Mouse (Mus musculus) midbrain, embryonic 11.5 days (tissue): Measurements from ENCODE around the gene Snx9. TPM values are rescaled to one million over a fixed set of nuclear protein-coding genes. Genes with fewer than 3 reads are reported as not detected.

Experiments used
- ATAC-seq: fragments of 200-750 bp; cut with Nextera tagmentation; 2 replicates; pipeline ENCODE4 v1.8.0; 2017; ENCODE audit warnings: moderate TSS enrichment, moderate library complexity; ENCODE audit not compliant: low FRiP score
- DNase-seq: peaks from one replicate; pipeline ENCODE4 v3.0.0; 2015; ENCODE audit warnings: low spot score; ENCODE audit errors: missing footprints
- H3K27ac ChIP-seq: fragments of 300-500 bp; sonication (generic); 2 replicates; pipeline ENCODE4 v1.5.1; 2014; ENCODE audit warnings: low read depth, low read length
- H3K27me3 ChIP-seq: fragments of 300-500 bp; sonication (generic); 2 replicates; pipeline ENCODE4 v1.6.1; 2014; ENCODE audit warnings: mild to moderate bottlenecking, low read length, moderate library complexity, mixed read lengths; ENCODE audit not compliant: control insufficient read depth, insufficient read depth
- H3K36me3 ChIP-seq: fragments of 300-500 bp; sonication (generic); 2 replicates; pipeline ENCODE4 v1.6.1; 2014; ENCODE audit warnings: mild to moderate bottlenecking, low read length, moderate library complexity, mixed read lengths; ENCODE audit not compliant: control insufficient read depth, insufficient read depth
- H3K4me1 ChIP-seq: fragments of 300-500 bp; sonication (generic); 2 replicates; pipeline ENCODE4 v1.6.1; 2014; ENCODE audit warnings: low read length; ENCODE audit not compliant: control insufficient read depth, insufficient read depth
- H3K4me2 ChIP-seq: fragments of 300-500 bp; sonication (generic); 2 replicates; pipeline ENCODE4 v1.6.1; 2014; ENCODE audit warnings: mild to moderate bottlenecking, moderate library complexity
- H3K4me3 ChIP-seq: fragments of 300-500 bp; sonication (generic); 2 replicates; pipeline ENCODE4 v1.5.1; 2014; ENCODE audit warnings: low read depth, low read length
- H3K9ac ChIP-seq: fragments of 300-500 bp; sonication (generic); 2 replicates; pipeline ENCODE4 v1.6.1; 2014; ENCODE audit warnings: low read length
- H3K9me3 ChIP-seq: fragments of 300-500 bp; sonication (generic); 2 replicates; pipeline ENCODE4 v1.6.1; 2016; ENCODE audit warnings: low read length; ENCODE audit not compliant: control insufficient read depth
- WGBS: fragments of 180-500 bp; shearing (Covaris S2); extraction: QIAGEN DNeasy Blood & Tissue Kit; methylation state at CpG from one replicate; pipeline ENCODE4 v1.1.7; 2014; 5-methylcytosine and 5-hydroxymethylcytosine counted together
- polyA plus RNA-seq: library from polyadenylated mRNA; unstranded; fragments of >200 nt; fragmentation: Nextera tagmentation; extraction: Ambion mirVana; gene quantifications from 2 replicates; pipeline ENCODE4 v1.2.1, GENCODE M21; 2014

Snx9 gene
- polyA plus RNA-seq, 1 experiment from 2014 or later, result 21.7 TPM

- no peak overlapping the region for H3K4me2 ChIP-seq
- no peak overlapping the region for H3K9ac ChIP-seq
- no peak overlapping the region for H3K27ac ChIP-seq
- no peak for DNase-seq
- H3K4me1 ChIP-seq, result peaks cover 6% of the 10 kb centered on the region; the same call in 1 of the 2 replicates
- no peak overlapping the region for H3K4me3 ChIP-seq
- H3K9me3 ChIP-seq, result no peaks in the 10 kb centered on the region
- H3K36me3 ChIP-seq, result no peaks in the 10 kb centered on the region
- no peaks in the 10 kb centered on the region for H3K27me3 ChIP-seq
- ATAC-seq, result no peak
- 73% methylated on average over 2 of the region's 2 CpGs for WGBS
These were observed 18.6 kb upstream of the Snx9 start for GRCm38 (mm10) chr17:5822541-5822940.

- 95% methylated on average over 11 of the region's 11 CpGs for WGBS
- no peak for ATAC-seq
- no peaks in the 10 kb centered on the region for H3K9me3 ChIP-seq
These were observed 18.1 kb upstream of the Snx9 start for GRCm38 (mm10) chr17:5823032-5823431.

GRCm38 (mm10) chr17:5827836-5828582 is 13.1 kb upstream of the Snx9 start:
- Histone ChIP-seq H3K4me2 (peak overlapping the region; percentile 36), H3K36me3 (no peaks in the 10 kb centered on the region), H3K27me3 (no peaks in the 10 kb centered on the region), H3K27ac (no peak overlapping the region; the same call in 1 of the 2 replicates), H3K9me3 (no peaks in the 10 kb centered on the region), H3K4me1 (peaks cover 13% of the 10 kb centered on the region), H3K9ac (peak overlapping the region; percentile 46), H3K4me3 (peak overlapping the region; percentile 20)
- DNase-seq (peak; percentile 92), ATAC-seq (peak; percentile 82)
- WGBS, result 8% methylated on average over 15 of the region's 15 CpGs

More at GRCm38 (mm10) chr17:5823032-5823431, 18.1 kb upstream of the Snx9 start:
- Histone ChIP-seq H3K27ac (no peak overlapping the region), H3K4me2 (no peak overlapping the region), H3K4me1 (peaks cover 6% of the 10 kb centered on the region; the same call in 1 of the 2 replicates), H3K4me3 (no peak overlapping the region), H3K27me3 (no peaks in the 10 kb centered on the region), H3K9ac (no peak overlapping the region), H3K36me3 (no peaks in the 10 kb centered on the region)
- DNase-seq, result no peak

- Histone ChIP-seq H3K27ac (no peak overlapping the region), H3K36me3 (no peaks in the 10 kb centered on the region), H3K4me1 (peaks cover 13% of the 10 kb centered on the region), H3K27me3 (no peaks in the 10 kb centered on the region), H3K9ac (peak overlapping the region; percentile 46; the same call in 1 of the 2 replicates), H3K4me2 (peak overlapping the region; percentile 36), H3K9me3 (no peaks in the 10 kb centered on the region), H3K4me3 (peak overlapping the region; percentile 20)
- WGBS, result 3% methylated on average over 3 of the region's 3 CpGs
- DNase-seq, result no peak
- ATAC-seq, result no peak; the same call in 1 of the 2 replicates
These were observed 12.6 kb upstream of the Snx9 start for GRCm38 (mm10) chr17:5828583-5828836.

GRCm38 (mm10) chr17:5828944-5829343 is 12.2 kb upstream of the Snx9 start:
- ATAC-seq, result no peak
- 44% methylated on average over 3 of the region's 3 CpGs for WGBS
- H3K9ac ChIP-seq, result no peak overlapping the region

GRCm38 (mm10) chr17:5829930-5830329 is 11.2 kb upstream of the Snx9 start:
- Histone ChIP-seq H3K4me2 (no peak overlapping the region), H3K36me3 (no peaks in the 10 kb centered on the region), H3K27ac (no peak overlapping the region), H3K27me3 (no peaks in the 10 kb centered on the region), H3K4me1 (peaks cover 13% of the 10 kb centered on the region), H3K4me3 (no peak overlapping the region), H3K9ac (no peak overlapping the region), H3K9me3 (no peaks in the 10 kb centered on the region)
- no peak for ATAC-seq
- WGBS, result 62% methylated on average over 3 of the region's 3 CpGs
- DNase-seq, result peak; percentile 72

More at GRCm38 (mm10) chr17:5828944-5829343, 12.2 kb upstream of the Snx9 start:
- Histone ChIP-seq H3K9me3 (no peaks in the 10 kb centered on the region), H3K4me2 (no peak overlapping the region), H3K36me3 (no peaks in the 10 kb centered on the region), H3K27ac (no peak overlapping the region), H3K4me1 (peaks cover 13% of the 10 kb centered on the region), H3K27me3 (no peaks in the 10 kb centered on the region), H3K4me3 (no peak overlapping the region)
- peak; percentile 75 for DNase-seq

GRCm38 (mm10) chr17:5830382-5830781 is 10.7 kb upstream of the Snx9 start:
- 86% methylated on average over 2 of the region's 2 CpGs for WGBS
- no peak overlapping the region for H3K4me3 ChIP-seq
- H3K36me3 ChIP-seq, result no peaks in the 10 kb centered on the region
- H3K27ac ChIP-seq, result no peak overlapping the region
- no peaks in the 10 kb centered on the region for H3K27me3 ChIP-seq
- peaks cover 13% of the 10 kb centered on the region for H3K4me1 ChIP-seq
- no peak overlapping the region for H3K4me2 ChIP-seq
- no peaks in the 10 kb centered on the region for H3K9me3 ChIP-seq
- no peak overlapping the region for H3K9ac ChIP-seq
- DNase-seq (peak; percentile 51), ATAC-seq (no peak)

- no peak overlapping the region for H3K27ac ChIP-seq
- no peak overlapping the region for H3K4me2 ChIP-seq
- H3K9me3 ChIP-seq, result no peaks in the 10 kb centered on the region
- DNase-seq (peak; percentile 74), ATAC-seq (no peak)
- H3K9ac ChIP-seq, result no peak overlapping the region
- H3K27me3 ChIP-seq, result no peaks in the 10 kb centered on the region
- H3K4me1 ChIP-seq, result peaks cover 13% of the 10 kb centered on the region
- H3K4me3 ChIP-seq, result no peak overlapping the region
- no peaks in the 10 kb centered on the region for H3K36me3 ChIP-seq
- whole genome bisulfite sequencing, result 93% methylated on average over 5 of the region's 5 CpGs
These were observed 10.3 kb upstream of the Snx9 start for GRCm38 (mm10) chr17:5830832-5831231.

- Histone ChIP-seq H3K36me3 (no peaks in the 10 kb centered on the region), H3K9me3 (no peaks in the 10 kb centered on the region), H3K4me3 (no peak overlapping the region), H3K4me1 (peaks cover 13% of the 10 kb centered on the region), H3K4me2 (no peak overlapping the region), H3K27me3 (no peaks in the 10 kb centered on the region), H3K27ac (no peak overlapping the region), H3K9ac (no peak overlapping the region)
- ATAC-seq (no peak), DNase-seq (peak; percentile 74)
- 80% methylated on average over 1 of the region's 1 CpGs for WGBS
These were observed 9.8 kb upstream of the Snx9 start for GRCm38 (mm10) chr17:5831257-5831806.
